Mouse (Mus musculus) olfactory bulb, adult 2 months (tissue): ENCODE results near the gene Col15a1. TPM values are rescaled to one million over a fixed set of nuclear protein-coding genes. Genes with fewer than 3 reads are reported as not detected.

Experiments
- H3K27ac ChIP-seq: fragments of 200-500 bp; 2 replicates; pipeline ENCODE4 v1.5.1; 2012; ENCODE audit warnings: low read depth, low read length; ENCODE audit not compliant: insufficient read depth
- H3K4me1 ChIP-seq: fragments of 200-500 bp; 2 replicates; pipeline ENCODE4 v1.6.1; 2012; ENCODE audit warnings: low read length; ENCODE audit not compliant: control insufficient read depth, insufficient read depth
- H3K4me3 ChIP-seq: fragments of 200-500 bp; 2 replicates; pipeline ENCODE4 v1.5.1; 2012; ENCODE audit warnings: mild to moderate bottlenecking, low read depth, low read length, moderate library complexity; ENCODE audit not compliant: insufficient read depth
- CTCF ChIP-seq: fragments of 200-500 bp; IDR thresholded peaks from 2 replicates; pipeline ENCODE4 v1.5.1; 2012; ENCODE audit warnings: low read depth, mild to moderate bottlenecking, low read length, moderate library complexity; ENCODE audit not compliant: insufficient read depth
- POLR2A ChIP-seq: fragments of 200-500 bp; IDR thresholded peaks from 2 replicates; pipeline ENCODE4 v1.6.1; 2012; ENCODE audit warnings: mild to moderate bottlenecking, low read depth, low read length, moderate library complexity; ENCODE audit not compliant: insufficient read depth
- WGBS: fragments of 180-500 bp; shearing (Covaris S2); methylation state at CpG from one replicate; pipeline ENCODE4 v1.1.7; 2018; 5-methylcytosine and 5-hydroxymethylcytosine counted together
- polyA plus RNA-seq: library from polyadenylated mRNA; stranded (reverse); fragments of >200 nt; gene quantifications from 2 replicates; pipeline ENCODE4 v1.2.4, GENCODE M21; 2012; ENCODE audit warnings: low replicate concordance; ENCODE audit not compliant: missing spikeins, insufficient read depth, insufficient read length

The Col15a1 gene
- polyA plus RNA-seq, 1 experiment = not detected

- TF ChIP-seq CTCF (no peak), POLR2A (no peak)
- 25% methylated on average over 3 of the region's 3 CpGs for WGBS
- H3K27ac ChIP-seq = no peak overlapping the region
These were observed 146.3 kb downstream of the Col15a1 start for GRCm38 (mm10) chr4:47354304-47354703.

GRCm38 (mm10) chr4:47362662-47363061 lies 154.7 kb downstream of the Col15a1 start:
- TF ChIP-seq CTCF (no peak), POLR2A (no peak)
- Histone ChIP-seq H3K4me1 (no peaks in the 10 kb centered on the region), H3K4me3 (no peak overlapping the region), H3K27ac (no peak overlapping the region)
- 88% methylated on average over 2 of the region's 2 CpGs for WGBS

More at GRCm38 (mm10) chr4:47354304-47354703, 146.3 kb downstream of the Col15a1 start:
- Histone ChIP-seq H3K4me1 (peaks cover 7% of the 10 kb centered on the region; the same call in 1 of the 2 replicates), H3K4me3 (no peak overlapping the region)

Other genes with a start within 250 kb of the Col15a1 start
- not detected in 2 replicates for gene Gabbr2, start 216.3 kb upstream of the Col15a1 start, polyA plus RNA-seq
- not detected in 2 replicates for gene Anks6, start 150.7 kb upstream of the Col15a1 start, polyA plus RNA-seq
- not detected in 2 replicates for gene Galnt12, start 116.3 kb upstream of the Col15a1 start, polyA plus RNA-seq
- not detected in 2 replicates for gene Tgfbr1, start 145.1 kb downstream of the Col15a1 start, polyA plus RNA-seq